Mouse (Mus musculus) stomach, embryonic 16.5 days (tissue): ENCODE measurements around the gene Ect2. TPM values are rescaled to one million over a fixed set of nuclear protein-coding genes. Genes with fewer than 3 reads are reported as not detected.

Experiments
- ATAC-seq: fragments of 200-750 bp; cut with Nextera tagmentation; 2 replicates; pipeline ENCODE4 v1.8.0; 2017; ENCODE audit warnings: moderate number of reproducible peaks, moderate TSS enrichment; ENCODE audit not compliant: insufficient read depth, low FRiP score
- H3K27ac ChIP-seq: fragments of 300-500 bp; sonication (generic); 2 replicates; pipeline ENCODE4 v1.5.1; 2014; ENCODE audit warnings: low read length
- H3K27me3 ChIP-seq: fragments of 300-500 bp; sonication (generic); 2 replicates; pipeline ENCODE4 v1.6.1; 2014; ENCODE audit warnings: low read length, control low read depth, mixed read lengths; ENCODE audit not compliant: control insufficient read depth, insufficient read depth
- H3K36me3 ChIP-seq: fragments of 300-500 bp; sonication (generic); 2 replicates; pipeline ENCODE4 v1.6.1; 2014; ENCODE audit warnings: low read length; ENCODE audit not compliant: control insufficient read depth, insufficient read depth
- H3K4me1 ChIP-seq: fragments of 300-500 bp; sonication (generic); 2 replicates; pipeline ENCODE4 v1.6.1; 2014; ENCODE audit warnings: low read length, control low read depth, mixed read lengths; ENCODE audit not compliant: control insufficient read depth, insufficient read depth
- H3K4me2 ChIP-seq: fragments of 300-500 bp; sonication (generic); 2 replicates; pipeline ENCODE4 v1.6.1; 2014; ENCODE audit warnings: low read depth, low read length, mixed read lengths
- H3K4me3 ChIP-seq: fragments of 300-500 bp; sonication (generic); replicated peaks from 2 replicates; pipeline ENCODE4 v1.5.1; 2014; ENCODE audit warnings: mild to moderate bottlenecking, low read length
- H3K9ac ChIP-seq: fragments of 300-500 bp; sonication (generic); 2 replicates; pipeline ENCODE4 v1.6.1; 2014; ENCODE audit warnings: low read length
- H3K9me3 ChIP-seq: fragments of 300-500 bp; sonication (generic); replicated peaks from 2 replicates; pipeline ENCODE4 v1.6.1; 2016; ENCODE audit warnings: low read length, control low read depth; ENCODE audit not compliant: control insufficient read depth
- WGBS: fragments of 180-500 bp; shearing (Covaris S2); extraction: QIAGEN DNeasy Blood & Tissue Kit; methylation state at CpG from one replicate; pipeline ENCODE4 v1.1.7; 2014; 5-methylcytosine and 5-hydroxymethylcytosine counted together
- polyA plus RNA-seq: library from polyadenylated mRNA; unstranded; fragments of >200 nt; fragmentation: Nextera tagmentation; extraction: Ambion mirVana; gene quantifications from 2 replicates; pipeline ENCODE4 v1.2.1, GENCODE M21; 2015

Gene Ect2
- polyA plus RNA-seq = 45.7 and 47.3 TPM in 2 replicates

- Histone ChIP-seq H3K4me2 (peak within 1 kb of the TSS; percentile 64), H3K4me1 (peaks cover 12% of the 10 kb centered on the region; the same call in 1 of the 2 replicates), H3K4me3 (peak within 1 kb of the TSS; percentile 94), H3K27ac (peak within 1 kb of the TSS; percentile 81), H3K27me3 (no peaks in the 10 kb centered on the region), H3K9ac (peak within 1 kb of the TSS; percentile 85), H3K9me3 (no peaks in the 10 kb centered on the region), H3K36me3 (0 out of 2 replicates have a peak, but pooled peaks cover 3% of the 10 kb centered on the region)
- WGBS = under 1% methylated on average over 37 of the region's 37 CpGs
- ATAC-seq = peak; percentile 98
Observed at GRCm38 (mm10) chr3:27153701-27154209, at the start of gene Ect2. TSS of gene Ect2 (minus strand) at chr3:27153878.

- WGBS = 82% methylated on average over 5 of the region's 5 CpGs
- Histone ChIP-seq H3K9ac (no peak overlapping the region), H3K9me3 (no peaks in the 10 kb centered on the region), H3K4me2 (no peak overlapping the region), H3K4me3 (no peak overlapping the region), H3K27ac (no peak overlapping the region), H3K36me3 (no peaks in the 10 kb centered on the region), H3K27me3 (no peaks in the 10 kb centered on the region), H3K4me1 (peaks cover 14% of the 10 kb centered on the region; the same call in 1 of the 2 replicates)
- ATAC-seq = no peak
Observed at GRCm38 (mm10) chr3:27201728-27202411, 48.2 kb upstream of the Ect2 start.

- Histone ChIP-seq H3K27me3 (no peaks in the 10 kb centered on the region), H3K27ac (no peak overlapping the region), H3K4me3 (no peak overlapping the region), H3K4me2 (no peak overlapping the region), H3K4me1 (no peaks in the 10 kb centered on the region), H3K9me3 (no peaks in the 10 kb centered on the region), H3K9ac (no peak overlapping the region), H3K36me3 (no peaks in the 10 kb centered on the region)
- WGBS = 81% methylated on average over 7 of the region's 7 CpGs
- ATAC-seq = no peak
Observed at GRCm38 (mm10) chr3:27199120-27199519, 45.4 kb upstream of the Ect2 start.

GRCm38 (mm10) chr3:27197816-27198215 is 44.1 kb upstream of the Ect2 start:
- Histone ChIP-seq H3K36me3 (no peaks in the 10 kb centered on the region), H3K4me1 (no peaks in the 10 kb centered on the region), H3K9me3 (no peaks in the 10 kb centered on the region), H3K9ac (no peak overlapping the region), H3K4me2 (no peak overlapping the region), H3K27me3 (no peaks in the 10 kb centered on the region), H3K4me3 (no peak overlapping the region), H3K27ac (no peak overlapping the region)
- WGBS = 65% methylated on average over 5 of the region's 5 CpGs
- ATAC-seq = no peak

GRCm38 (mm10) chr3:27196529-27196928 is 42.9 kb upstream of the Ect2 start:
- WGBS = 71% methylated on average over 1 of the region's 1 CpGs
- Histone ChIP-seq H3K9me3 (no peaks in the 10 kb centered on the region), H3K4me1 (no peaks in the 10 kb centered on the region), H3K36me3 (no peaks in the 10 kb centered on the region), H3K27ac (no peak overlapping the region), H3K27me3 (no peaks in the 10 kb centered on the region), H3K4me3 (no peak overlapping the region), H3K4me2 (no peak overlapping the region), H3K9ac (no peak overlapping the region)
- ATAC-seq = no peak

- H3K27ac ChIP-seq = no peak overlapping the region
- no peak for ATAC-seq
- no peaks in the 10 kb centered on the region for H3K36me3 ChIP-seq
- no peak overlapping the region for H3K4me3 ChIP-seq
- WGBS = 93% methylated on average over 8 of the region's 8 CpGs
- no peaks in the 10 kb centered on the region for H3K4me1 ChIP-seq
- H3K9ac ChIP-seq = no peak overlapping the region
- no peaks in the 10 kb centered on the region for H3K9me3 ChIP-seq
- no peaks in the 10 kb centered on the region for H3K27me3 ChIP-seq
- no peak overlapping the region for H3K4me2 ChIP-seq
Observed at GRCm38 (mm10) chr3:27195573-27196227, 42.0 kb upstream of the Ect2 start.

GRCm38 (mm10) chr3:27195153-27195552 is 41.5 kb upstream of the Ect2 start:
- no peaks in the 10 kb centered on the region for H3K9me3 ChIP-seq
- H3K4me2 ChIP-seq = no peak overlapping the region
- H3K4me1 ChIP-seq = no peaks in the 10 kb centered on the region
- no peaks in the 10 kb centered on the region for H3K36me3 ChIP-seq
- no peaks in the 10 kb centered on the region for H3K27me3 ChIP-seq
- H3K4me3 ChIP-seq = no peak overlapping the region
- no peak for ATAC-seq
- no peak overlapping the region for H3K9ac ChIP-seq
- no peak overlapping the region for H3K27ac ChIP-seq
- 72% methylated on average over 4 of the region's 4 CpGs for WGBS

- Histone ChIP-seq H3K4me3 (no peak overlapping the region), H3K27ac (no peak overlapping the region), H3K4me1 (peaks cover 7% of the 10 kb centered on the region; the same call in 1 of the 2 replicates), H3K27me3 (no peaks in the 10 kb centered on the region), H3K36me3 (no peaks in the 10 kb centered on the region), H3K9ac (no peak overlapping the region), H3K9me3 (no peaks in the 10 kb centered on the region), H3K4me2 (no peak overlapping the region)
- ATAC-seq = no peak
- WGBS = 63% methylated on average over 6 of the region's 6 CpGs
Observed at GRCm38 (mm10) chr3:27193844-27194317, 40.2 kb upstream of the Ect2 start.

- WGBS = 69% methylated on average over 6 of the region's 6 CpGs
Observed at GRCm38 (mm10) chr3:27191856-27192255, 38.2 kb upstream of the Ect2 start.

More at GRCm38 (mm10) chr3:27191856-27192255, 38.2 kb upstream of the Ect2 start:
- Histone ChIP-seq H3K9ac (no peak overlapping the region), H3K9me3 (no peaks in the 10 kb centered on the region), H3K4me2 (no peak overlapping the region), H3K36me3 (no peaks in the 10 kb centered on the region), H3K4me1 (peaks cover 12% of the 10 kb centered on the region), H3K27me3 (no peaks in the 10 kb centered on the region), H3K27ac (no peak overlapping the region), H3K4me3 (no peak overlapping the region)
- ATAC-seq = no peak
